Mouse (Mus musculus) kidney, postnatal 10 days (tissue): Measurements from ENCODE around the gene Atp6ap1l.
"Not testable (repeated sequence)": the region's sequence is repeated elsewhere in the genome, so short reads cannot be mapped to it uniquely, and the experiment has no call there.

Experiments
- DNase-seq: peaks from one replicate; pipeline ENCODE4 v3.0.0; 2021; ENCODE audit warnings: mixed read lengths

Atp6ap1l gene

GRCm38 (mm10) chr13:90905176-90905575 lies at the start of gene Atp6ap1l:
Gene Atp6ap1l (minus strand): TSS chr13:90905355.
- DNase-seq = no peak

DNA sequence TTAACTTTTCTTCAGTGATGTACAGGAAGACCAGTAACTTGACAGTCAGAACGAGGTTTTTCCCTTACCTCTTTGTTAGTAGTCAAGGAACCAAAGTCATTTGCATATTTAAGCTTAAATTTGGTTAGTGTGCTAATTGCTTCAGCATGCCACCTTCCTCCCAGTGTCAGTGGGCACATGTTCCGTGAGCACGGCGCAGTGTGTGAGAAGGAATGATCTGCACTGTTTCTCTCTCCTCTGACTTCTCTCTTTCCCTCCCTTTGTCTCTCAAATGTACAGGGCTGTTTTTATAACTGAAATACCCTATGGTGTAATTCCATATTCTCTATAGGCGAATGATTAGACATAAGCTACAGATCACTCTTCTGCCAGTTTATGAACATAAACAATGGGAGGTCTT lies 34.4 kb upstream of the Atp6ap1l start:
- DNase-seq = no peak

DNA sequence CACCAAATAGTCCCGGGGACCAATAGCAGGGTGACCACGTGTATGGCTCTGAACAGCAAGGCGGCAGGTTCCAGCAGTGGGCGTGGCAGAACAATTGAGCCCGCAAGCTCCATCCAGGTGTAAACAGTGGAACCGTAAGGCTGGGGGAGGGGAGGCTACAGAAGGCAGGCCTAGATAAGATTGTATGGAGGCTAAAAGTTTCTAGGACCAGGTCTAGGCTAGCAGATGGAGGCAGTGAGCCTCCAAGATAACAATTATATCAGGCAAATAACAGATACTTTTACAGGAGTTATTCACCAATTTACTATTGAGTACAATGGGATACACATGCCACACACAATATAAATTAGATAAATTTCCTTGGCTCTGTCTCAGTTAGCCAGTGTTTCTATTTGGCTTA lies 34.0 kb upstream of the Atp6ap1l start:
- no peak for DNase-seq

GRCm38 (mm10) chr13:90935852-90936251 lies 30.7 kb upstream of the Atp6ap1l start:
- DNase-seq = no peak

GRCm38 (mm10) chr13:90933256-90933655 lies 28.1 kb upstream of the Atp6ap1l start:
- DNase-seq = no peak

DNA sequence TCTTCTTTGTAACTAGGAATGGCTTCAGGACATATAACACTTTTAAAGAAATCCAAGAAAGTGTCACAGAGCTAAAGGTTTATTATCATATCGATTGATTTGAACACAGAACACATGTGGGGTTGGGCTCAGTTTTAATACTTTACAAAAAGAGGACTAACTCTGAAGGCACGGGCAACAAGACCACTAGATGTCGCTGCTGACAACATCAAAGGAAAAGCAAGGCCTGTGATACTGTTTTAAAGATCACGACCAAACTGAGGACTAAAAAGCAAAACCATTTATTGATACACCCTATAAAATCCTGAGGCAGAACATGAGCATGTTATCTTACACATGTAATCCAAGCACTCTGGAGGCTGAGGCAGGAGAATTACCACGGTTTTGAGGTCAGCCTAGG lies 24.7 kb upstream of the Atp6ap1l start:
- peak; percentile 87 for DNase-seq

- not testable (repeated sequence) for DNase-seq
These were observed 23.1 kb upstream of the Atp6ap1l start for GRCm38 (mm10) chr13:90928266-90928665.

DNA sequence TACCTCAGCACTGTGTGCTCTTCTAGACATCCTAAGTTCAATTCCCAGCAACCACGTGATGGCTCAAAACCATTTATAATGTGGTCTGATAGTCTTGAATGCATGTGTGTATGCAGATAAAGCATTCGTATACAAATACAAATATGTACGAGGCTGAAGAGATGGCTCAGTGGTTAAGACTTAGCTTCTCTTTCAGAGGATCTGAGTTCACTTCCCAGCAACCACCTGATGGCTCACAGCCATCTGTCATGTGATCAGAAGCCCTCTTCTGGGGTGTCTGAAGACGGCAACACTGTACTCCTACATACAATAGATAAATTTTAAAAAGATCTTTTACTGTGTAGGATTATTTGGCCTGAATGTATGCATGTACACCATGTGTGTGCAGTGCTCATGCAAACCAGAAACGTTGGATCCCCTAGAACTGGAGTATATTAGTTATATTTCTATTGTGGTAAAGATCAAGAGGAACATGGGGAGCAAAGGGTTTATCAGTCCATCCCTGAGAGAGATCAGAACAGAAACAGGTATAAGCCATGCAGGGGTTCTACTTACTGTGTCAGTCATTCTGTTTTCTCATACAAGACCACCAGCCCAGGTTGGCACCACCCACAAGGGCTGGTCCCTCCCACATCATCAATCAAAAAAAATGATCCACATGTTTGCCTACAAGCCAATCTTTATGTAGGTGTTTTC lies 21.9 kb upstream of the Atp6ap1l start:
- no peak for DNase-seq

DNA sequence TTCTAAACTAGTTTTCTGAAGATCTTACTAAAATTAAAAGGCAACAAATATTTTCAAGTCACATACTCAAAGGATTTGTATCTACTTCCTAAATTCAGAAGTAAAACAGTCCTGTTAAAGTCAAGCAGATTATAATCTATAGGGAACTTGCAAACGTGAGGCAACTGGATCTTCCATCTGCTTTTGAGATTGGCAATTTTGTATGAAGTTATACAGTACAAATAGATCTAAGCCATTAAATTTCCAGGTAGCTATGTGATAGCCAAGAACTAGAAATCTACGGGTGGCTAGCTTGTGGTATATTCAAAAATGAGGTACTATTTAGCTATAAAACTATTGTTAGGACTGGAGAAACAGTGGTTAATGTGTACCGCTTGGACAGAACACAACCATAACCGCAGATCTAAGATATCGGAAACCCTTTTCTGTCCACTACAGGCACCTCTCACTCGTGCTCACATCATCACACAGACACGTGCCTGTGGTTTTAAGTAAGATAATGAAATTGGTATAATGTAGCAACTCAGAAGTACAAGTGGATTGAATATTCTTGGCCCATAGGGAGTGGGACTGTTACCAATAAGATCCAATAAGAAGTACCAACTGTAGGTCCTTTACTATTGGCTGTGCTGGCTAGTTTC lies 21.1 kb upstream of the Atp6ap1l start:
- no peak for DNase-seq

GRCm38 (mm10) chr13:90925191-90925590 lies 20.0 kb upstream of the Atp6ap1l start:
- no peak for DNase-seq

DNA sequence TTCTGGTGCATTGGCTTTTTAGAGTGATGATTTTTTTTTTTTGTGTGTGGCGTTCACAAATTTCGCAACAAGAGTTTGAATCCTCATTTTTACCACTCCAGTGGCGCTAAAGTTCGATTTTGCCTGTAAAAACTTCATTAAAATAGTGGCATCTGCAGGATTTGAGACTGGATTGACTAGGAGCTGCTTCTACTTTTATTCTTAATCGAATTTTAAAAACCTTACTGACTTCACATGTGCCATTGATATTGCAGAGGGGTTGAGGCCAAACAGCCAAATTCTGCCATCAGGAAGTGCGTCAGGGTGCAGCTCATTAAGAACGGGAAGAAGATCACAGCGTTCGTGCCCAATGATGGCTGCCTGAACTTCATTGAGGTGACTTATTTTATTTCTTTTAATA lies 18.9 kb upstream of the Atp6ap1l start:
- no peak for DNase-seq

GRCm38 (mm10) chr13:90923617-90924016 lies 18.5 kb upstream of the Atp6ap1l start:
- DNase-seq = not testable (repeated sequence)

DNA sequence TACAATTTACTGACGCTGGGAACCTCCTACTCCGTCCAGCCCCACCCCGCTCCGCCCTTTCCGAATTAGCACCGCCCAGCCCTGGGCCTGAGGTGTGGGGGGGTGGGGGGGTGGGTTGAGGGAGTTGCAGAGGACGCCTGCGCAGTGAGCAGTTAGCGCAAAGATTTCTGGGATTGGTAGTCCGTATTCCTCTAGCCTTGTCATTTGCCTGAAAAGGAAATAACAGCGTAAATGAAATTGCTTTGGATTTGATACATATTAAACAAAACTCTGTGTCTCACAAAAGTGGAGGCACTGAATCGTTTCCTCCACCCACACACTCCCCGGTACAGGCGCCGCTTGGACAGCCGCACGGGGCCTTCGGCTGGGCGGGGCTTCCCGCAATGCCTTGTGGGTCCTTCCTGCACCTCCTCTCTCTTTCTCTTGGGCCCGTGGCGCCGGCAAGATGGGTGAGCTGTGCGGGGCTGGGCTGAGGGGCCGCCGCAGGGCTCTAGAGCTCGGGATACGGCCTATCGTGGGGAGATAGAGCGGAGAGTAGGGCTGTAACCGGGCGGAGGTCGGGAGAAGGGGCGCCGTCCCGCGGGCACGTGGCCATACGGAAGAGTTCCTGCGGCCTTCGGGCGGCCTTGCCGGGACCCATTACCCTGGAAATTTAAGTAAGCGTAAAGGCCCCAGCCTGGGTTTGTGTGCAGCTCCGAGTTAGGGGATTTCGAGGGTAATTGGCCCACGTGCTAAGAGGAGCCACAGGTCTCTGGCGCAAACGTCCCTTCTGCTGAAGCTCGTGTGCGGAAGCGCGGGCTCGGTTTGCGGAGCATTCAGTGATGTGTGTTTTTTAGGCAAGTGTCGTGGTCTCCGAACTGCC lies 17.8 kb upstream of the Atp6ap1l start, which contains the start of gene Rps23:
TSS of gene Rps23 (plus strand) at position 208 of the 862 bp plus-strand sequence.
- peak; percentile 93 for DNase-seq

- no peak for DNase-seq
These were observed 9.6 kb upstream of the Atp6ap1l start for GRCm38 (mm10) chr13:90914721-90915120.

- DNase-seq = no peak
These were observed 8.6 kb upstream of the Atp6ap1l start for GRCm38 (mm10) chr13:90913675-90914192.

DNA sequence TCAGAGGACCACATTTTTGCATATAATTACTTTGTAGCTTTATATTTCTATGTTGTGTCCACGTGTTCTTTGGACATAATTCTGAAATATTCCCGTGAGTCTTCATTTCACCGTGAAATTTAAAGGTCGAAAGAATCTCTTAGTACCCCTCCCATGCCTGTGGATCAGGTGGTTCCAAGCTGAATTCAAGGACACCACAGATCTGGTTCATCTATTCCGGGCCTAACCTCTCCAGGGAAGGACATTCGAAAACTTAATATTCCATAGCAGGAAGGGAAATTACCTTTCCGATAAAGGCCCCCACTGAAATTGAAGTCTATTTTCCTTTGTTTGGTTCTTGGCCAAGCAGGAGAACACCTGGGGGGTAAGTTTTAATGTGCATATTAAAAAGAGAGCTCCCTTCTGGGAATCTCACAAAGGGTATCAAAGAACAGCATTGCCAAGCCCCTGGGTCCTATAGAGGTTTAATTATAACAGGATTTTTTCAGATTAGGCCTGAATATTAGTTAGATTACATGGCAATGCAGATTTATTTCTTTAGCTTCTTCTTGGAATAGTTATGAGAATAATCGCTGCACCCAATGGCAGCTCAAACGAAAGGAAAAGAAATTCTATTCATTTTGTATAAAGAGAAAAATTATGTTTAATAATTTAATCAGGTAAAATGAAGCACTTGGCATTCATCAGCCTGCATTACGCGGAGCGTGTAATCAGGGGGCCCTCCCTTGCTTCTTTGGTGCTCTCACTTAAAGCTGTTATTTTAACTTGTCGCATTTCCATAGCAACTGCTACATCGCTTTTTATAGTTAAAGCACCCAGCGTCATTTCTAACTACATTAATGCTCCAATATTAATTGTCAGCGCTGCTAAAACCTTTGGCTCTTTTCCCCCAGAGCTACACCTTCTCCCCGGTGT lies 7.9 kb upstream of the Atp6ap1l start:
- no peak for DNase-seq

GRCm38 (mm10) chr13:90907376-90907775 lies 2.2 kb upstream of the Atp6ap1l start:
- DNase-seq = no peak

GRCm38 (mm10) chr13:90896821-90897220 lies 8.3 kb downstream of the Atp6ap1l start:
- no peak for DNase-seq

GRCm38 (mm10) chr13:90896098-90896497 lies 9.1 kb downstream of the Atp6ap1l start:
- peak; percentile 13 for DNase-seq

DNA sequence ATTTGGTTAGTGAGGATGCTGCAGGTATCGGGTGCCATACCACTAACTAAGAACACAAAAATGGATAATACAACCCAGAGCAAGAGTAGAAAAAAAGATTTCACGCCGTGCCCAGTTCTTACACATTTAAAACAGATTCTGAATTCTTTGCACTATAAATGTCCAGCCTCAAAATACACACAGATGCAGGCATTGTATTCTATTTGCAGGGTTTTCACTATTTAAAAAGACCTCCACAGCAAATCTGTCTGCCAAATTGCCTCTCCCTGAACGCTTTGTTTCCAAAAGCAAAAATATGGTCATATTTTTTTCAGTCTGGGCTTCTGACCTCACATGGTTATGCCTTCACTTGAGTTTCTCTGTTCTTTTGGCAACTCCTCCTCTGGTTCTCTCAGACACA lies 10.3 kb downstream of the Atp6ap1l start:
- no peak for DNase-seq

DNA sequence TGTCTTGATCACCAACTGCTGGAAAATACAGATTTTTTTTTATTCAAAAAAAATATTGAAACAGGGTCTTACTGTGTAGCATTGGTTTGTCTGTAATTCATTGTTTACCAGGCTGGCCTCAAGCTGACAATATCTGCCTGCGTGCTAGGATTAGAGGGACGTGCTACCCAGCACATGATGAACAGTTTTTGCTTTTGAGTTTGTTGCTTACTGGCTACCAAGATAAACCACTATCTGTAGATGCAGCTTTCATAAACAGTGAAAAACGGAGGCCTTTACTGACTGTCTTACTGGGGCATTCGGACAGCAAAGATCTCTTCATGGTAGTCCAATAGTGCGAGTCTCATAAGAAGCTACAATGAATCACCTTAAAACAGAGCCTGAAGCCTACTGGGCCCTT lies 15.0 kb downstream of the Atp6ap1l start:
- DNase-seq = no peak

DNA sequence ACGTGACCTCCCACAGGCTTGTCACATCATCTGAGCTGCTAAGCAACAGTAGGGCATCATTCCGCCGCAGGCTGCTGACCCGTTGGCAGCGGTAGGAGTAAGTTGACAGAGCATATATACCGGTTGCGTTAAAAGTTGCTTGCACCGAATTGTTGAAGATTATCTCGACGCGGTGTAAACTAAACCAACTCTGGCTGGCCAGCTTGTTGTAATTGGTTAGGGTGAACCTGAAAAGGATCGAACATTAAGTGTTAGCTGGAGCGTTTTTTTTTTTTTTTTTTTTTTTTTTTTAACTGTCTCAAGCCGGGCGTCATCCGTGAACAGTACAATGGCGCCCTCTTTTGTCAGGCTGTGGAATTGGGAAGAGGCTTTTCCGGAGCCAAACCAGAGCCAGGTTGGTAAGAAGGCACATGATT lies 18.6 kb downstream of the Atp6ap1l start:
- peak; percentile 82 for DNase-seq
